Mouse (Mus musculus) gastrocnemius, adult 2 months (tissue): ENCODE measurements at regions not wholly inside any gene's neighbourhood (a gene's known extent, or its start where the extent isn't known, plus 50 kb on each side); places are given as distances from the start of the nearest gene placed in this dataset.
"Not testable (repeated sequence)": the region's sequence is repeated elsewhere in the genome, so short reads cannot be mapped to it uniquely, and the experiment has no call there.

Experiments
- DNase-seq: peaks from one replicate; pipeline ENCODE4 v3.0.0; 2022
- H3K27ac ChIP-seq: fragments of 200-600 bp; 2 replicates; pipeline ENCODE4 v1.8.1; 2022; ENCODE audit warnings: mild to moderate bottlenecking
- H3K4me3 ChIP-seq: fragments of 200-600 bp; 2 replicates; pipeline ENCODE4 v1.8.1; 2022; ENCODE audit warnings: mild to moderate bottlenecking, moderate library complexity
- CTCF ChIP-seq: fragments of 200-600 bp; IDR thresholded peaks from 2 replicates; pipeline ENCODE4 v1.8.1; 2022; ENCODE audit warnings: antibody characterized with exemption, mild to moderate bottlenecking, moderate library complexity
- intact Hi-C: fragments of 180-260 bp; cut with DNase I; formaldehyde crosslinking; loops from one replicate; pipeline ENCODE4 v1.15.1; 2025

GRCm38 (mm10) chr3:8016945-8017344 is 1396.7 kb upstream of the 1700008P02Rik start:
- no peak overlapping the region for H3K4me3 ChIP-seq
- no peak for TF ChIP-seq CTCF
- intact Hi-C loops = no loop called here
- no peak for DNase-seq
- H3K27ac ChIP-seq = no peak overlapping the region

GRCm38 (mm10) chr3:8009966-8010365 is 1389.7 kb upstream of the 1700008P02Rik start:
- DNase-seq = no peak
- TF ChIP-seq CTCF = no peak
- no peak overlapping the region for H3K27ac ChIP-seq
- no peak overlapping the region for H3K4me3 ChIP-seq
- intact Hi-C loops = no loop called here

GRCm38 (mm10) chr3:8006708-8007395 is 1386.6 kb upstream of the 1700008P02Rik start:
- DNase-seq = no peak
- intact Hi-C loops = no loop called here

GRCm38 (mm10) chr3:8006273-8006672 is 1386.0 kb upstream of the 1700008P02Rik start:
- DNase-seq = no peak
- TF ChIP-seq CTCF = no peak
- no peak overlapping the region for H3K27ac ChIP-seq
- H3K4me3 ChIP-seq = no peak overlapping the region
- intact Hi-C loops = no loop called here

More at GRCm38 (mm10) chr3:8006708-8007395, 1386.6 kb upstream of the 1700008P02Rik start:
- Histone ChIP-seq H3K4me3 (no peak overlapping the region), H3K27ac (no peak overlapping the region)
- TF ChIP-seq CTCF = no peak

- DNase-seq, H3K4me3 ChIP-seq, intact Hi-C loops, H3K27ac ChIP-seq: not testable (repeated sequence)
Observed at GRCm38 (mm10) chr3:8005684-8006083, 1385.4 kb upstream of the 1700008P02Rik start.

GRCm38 (mm10) chr3:8004271-8004670 is 1384.0 kb upstream of the 1700008P02Rik start:
- intact Hi-C loops = no loop called here
- H3K27ac ChIP-seq = no peak overlapping the region
- no peak for TF ChIP-seq CTCF
- DNase-seq = no peak
- H3K4me3 ChIP-seq = no peak overlapping the region

GRCm38 (mm10) chr3:8001027-8001426 is 1380.8 kb upstream of the 1700008P02Rik start:
- no peak for DNase-seq
- intact Hi-C loops = no loop called here
- TF ChIP-seq CTCF = no peak
- H3K27ac ChIP-seq = no peak overlapping the region
- no peak overlapping the region for H3K4me3 ChIP-seq

GRCm38 (mm10) chr3:7992322-7992721 is 1372.1 kb upstream of the 1700008P02Rik start:
- intact Hi-C loops = no loop called here
- DNase-seq = no peak
- no peak for TF ChIP-seq CTCF
- no peak overlapping the region for H3K4me3 ChIP-seq
- no peak overlapping the region for H3K27ac ChIP-seq

- Histone ChIP-seq H3K4me3 (no peak overlapping the region), H3K27ac (no peak overlapping the region)
- no peak for DNase-seq
- no peak for TF ChIP-seq CTCF
- intact Hi-C loops = no loop called here
Observed at GRCm38 (mm10) chr3:7973287-7973686, 1353.0 kb upstream of the 1700008P02Rik start.

GRCm38 (mm10) chr3:7953911-7954310 is 1333.7 kb upstream of the 1700008P02Rik start:
- no peak overlapping the region for H3K4me3 ChIP-seq
- H3K27ac ChIP-seq = no peak overlapping the region
- no peak for TF ChIP-seq CTCF
- intact Hi-C loops = no loop called here
- no peak for DNase-seq

GRCm38 (mm10) chr3:7943646-7944381 is 1323.6 kb upstream of the 1700008P02Rik start:
- Histone ChIP-seq H3K27ac (no peak overlapping the region), H3K4me3 (no peak overlapping the region)
- intact Hi-C loops = no loop called here
- DNase-seq = no peak
- no peak for TF ChIP-seq CTCF
